Mouse (Mus musculus) megakaryocyte, embryonic 14.5 days (primary cell): ENCODE data around the gene Rpl13a.

Source experiments
- FLI1 ChIP-seq: IDR thresholded peaks from 2 replicates; pipeline ENCODE4 v1.6.1; 2012; ENCODE audit warnings: low read length, inconsistent platforms, mixed read lengths
- GATA1 ChIP-seq: IDR thresholded peaks from 3 replicates; pipeline ENCODE4 v1.6.1; 2012; ENCODE audit warnings: mixed read lengths, low read length, inconsistent platforms, borderline replicate concordance

DNA sequence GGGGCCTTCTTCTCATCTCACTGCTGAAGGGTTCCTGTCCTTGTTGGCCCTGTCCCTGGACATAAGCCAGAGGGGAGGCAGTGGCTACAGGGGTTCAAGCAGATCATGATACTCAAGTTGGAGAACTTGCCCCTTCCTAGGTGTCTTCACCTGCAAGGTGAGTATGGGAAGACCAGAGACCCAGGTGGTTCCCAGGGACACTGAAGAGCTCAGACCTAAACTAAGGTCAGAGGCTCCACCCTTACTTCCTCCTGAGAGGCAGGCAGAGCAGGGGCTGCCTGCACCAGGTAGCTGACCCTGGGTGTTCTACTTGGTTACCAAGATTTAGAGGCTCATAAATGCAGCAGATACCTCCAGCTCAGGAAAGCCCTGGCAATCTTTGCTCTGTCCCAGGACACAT is 6.6 kb downstream of the Rpl13a start:
- no peak for TF ChIP-seq GATA1
- no peak for TF ChIP-seq FLI1
